Mouse (Mus musculus): ENCODE data around the gene Gm5622. TPM values are rescaled to one million over a fixed set of nuclear protein-coding genes. Genes with fewer than 3 reads are reported as not detected.
"Not testable (repeated sequence)": the region's sequence is repeated elsewhere in the genome, so short reads cannot be mapped to it uniquely, and the experiment has no call there.

Gm5622 gene
- polyA plus RNA-seq (2012), result not detected in 2 replicates

- no peaks in the 10 kb centered on the region for H3K9me3 ChIP-seq (ENCODE audit: control insufficient read depth, low read length)
- H3K4me3 ChIP-seq (replicated peaks), result no peak within 1 kb of the TSS
- H3K36me3 ChIP-seq (ENCODE audit: control insufficient read depth), result no peaks in the 10 kb centered on the region
- no peaks in the 10 kb centered on the region for H3K27me3 ChIP-seq (ENCODE audit: control insufficient read depth)
- no peak for TF ChIP-seq TAL1 (IDR thresholded peaks at IDR 0.05; ENCODE audit: low read length)
- TF ChIP-seq GATA1 (IDR thresholded peaks at IDR 0.05; ENCODE audit: low read length), result no peak
- H3K4me1 ChIP-seq (ENCODE audit: control insufficient read depth), result no peaks in the 10 kb centered on the region
These were observed at the start of gene Gm5622 for GRCm38 (mm10) chr14:51552490-51552889. Gene Gm5622, plus strand, starts transcription at chr14:51552790.

GRCm38 (mm10) chr14:51507416-51507815 lies 45.2 kb upstream of the Gm5622 start:
- TF ChIP-seq GATA1 (IDR thresholded peaks at IDR 0.05; ENCODE audit: low read length) (no peak), TAL1 (IDR thresholded peaks at IDR 0.05; ENCODE audit: low read length) (no peak)
- no peaks in the 10 kb centered on the region for H3K27me3 ChIP-seq (ENCODE audit: control insufficient read depth)

GRCm38 (mm10) chr14:51573963-51574362 lies 21.4 kb downstream of the Gm5622 start, which contains the start of gene Gm17175:
Gene Gm17175, minus strand, starts transcription at chr14:51574063.
- H3K4me1 ChIP-seq (ENCODE audit: control insufficient read depth); H3K4me3 ChIP-seq (replicated peaks); H3K9me3 ChIP-seq (ENCODE audit: control insufficient read depth, low read length); H3K27me3 ChIP-seq (ENCODE audit: control insufficient read depth); H3K36me3 ChIP-seq (ENCODE audit: control insufficient read depth): not testable (repeated sequence)

More at GRCm38 (mm10) chr14:51507416-51507815, 45.2 kb upstream of the Gm5622 start:
- Histone ChIP-seq H3K9me3 (ENCODE audit: control insufficient read depth, low read length) (0 out of 2 replicates have a peak, but pooled peaks cover 3% of the 10 kb centered on the region), H3K4me3 (replicated peaks) (no peak overlapping the region), H3K36me3 (ENCODE audit: control insufficient read depth) (no peaks in the 10 kb centered on the region), H3K4me1 (ENCODE audit: control insufficient read depth) (no peaks in the 10 kb centered on the region)

GRCm38 (mm10) chr14:51592039-51592438 lies 39.4 kb downstream of the Gm5622 start, which contains the start of gene Gm17174:
Gene Gm17174, minus strand, starts transcription at chr14:51592139.
- not testable (repeated sequence) for H3K4me3 ChIP-seq (replicated peaks); H3K36me3 ChIP-seq (ENCODE audit: control insufficient read depth); H3K4me1 ChIP-seq (ENCODE audit: control insufficient read depth); H3K9me3 ChIP-seq (ENCODE audit: control insufficient read depth, low read length); H3K27me3 ChIP-seq (ENCODE audit: control insufficient read depth)

- Histone ChIP-seq H3K36me3 (ENCODE audit: control insufficient read depth) (no peaks in the 10 kb centered on the region), H3K4me3 (replicated peaks) (no peak within 1 kb of the TSS), H3K4me1 (ENCODE audit: control insufficient read depth) (no peaks in the 10 kb centered on the region), H3K27me3 (ENCODE audit: control insufficient read depth) (no peaks in the 10 kb centered on the region), H3K9me3 (ENCODE audit: control insufficient read depth, low read length) (no peaks in the 10 kb centered on the region)
- TF ChIP-seq TAL1 (IDR thresholded peaks at IDR 0.05; ENCODE audit: low read length) (no peak), GATA1 (IDR thresholded peaks at IDR 0.05; ENCODE audit: low read length) (no peak)
These were observed 58.6 kb downstream of the Gm5622 start, which contains the start of gene Gm17078 for GRCm38 (mm10) chr14:51611210-51611609. Gene Gm17078, minus strand, starts transcription at chr14:51611310.

- H3K9me3 ChIP-seq (ENCODE audit: control insufficient read depth, low read length); H3K4me3 ChIP-seq (replicated peaks); H3K36me3 ChIP-seq (ENCODE audit: control insufficient read depth); H3K4me1 ChIP-seq (ENCODE audit: control insufficient read depth); H3K27me3 ChIP-seq (ENCODE audit: control insufficient read depth): not testable (repeated sequence)
These were observed 79.8 kb downstream of the Gm5622 start for GRCm38 (mm10) chr14:51632426-51632825.

GRCm38 (mm10) chr14:51635566-51635965 lies 83.0 kb downstream of the Gm5622 start, which contains the start of gene Gm4181:
Gene Gm4181, minus strand, starts transcription at chr14:51635666.
- not testable (repeated sequence) for H3K4me3 ChIP-seq (replicated peaks)

GRCm38 (mm10) chr14:51677269-51677668 lies 124.7 kb downstream of the Gm5622 start:
- TF ChIP-seq GATA1 (IDR thresholded peaks at IDR 0.05; ENCODE audit: low read length) (no peak), TAL1 (IDR thresholded peaks at IDR 0.05; ENCODE audit: low read length) (no peak)
- no peaks in the 10 kb centered on the region for H3K36me3 ChIP-seq (ENCODE audit: control insufficient read depth)
- no peaks in the 10 kb centered on the region for H3K9me3 ChIP-seq (ENCODE audit: control insufficient read depth, low read length)
- H3K4me1 ChIP-seq (ENCODE audit: control insufficient read depth), result no peaks in the 10 kb centered on the region
- H3K27me3 ChIP-seq (ENCODE audit: control insufficient read depth), result no peaks in the 10 kb centered on the region
- no peak overlapping the region for H3K4me3 ChIP-seq (replicated peaks)

More at GRCm38 (mm10) chr14:51635566-51635965, 83.0 kb downstream of the Gm5622 start, which contains the start of gene Gm4181:
- not testable (repeated sequence) for H3K36me3 ChIP-seq (ENCODE audit: control insufficient read depth); H3K9me3 ChIP-seq (ENCODE audit: control insufficient read depth, low read length); H3K4me1 ChIP-seq (ENCODE audit: control insufficient read depth); H3K27me3 ChIP-seq (ENCODE audit: control insufficient read depth)

GRCm38 (mm10) chr14:51695368-51695767 lies 142.8 kb downstream of the Gm5622 start, which contains the start of gene Gm17079:
Gene Gm17079, minus strand, starts transcription at chr14:51695468.
- H3K27me3 ChIP-seq (ENCODE audit: control insufficient read depth); H3K9me3 ChIP-seq (ENCODE audit: control insufficient read depth, low read length); H3K4me3 ChIP-seq (replicated peaks); H3K36me3 ChIP-seq (ENCODE audit: control insufficient read depth); H3K4me1 ChIP-seq (ENCODE audit: control insufficient read depth): not testable (repeated sequence)

Other genes starting within 250 kb of the Gm5622 start
- gene Gm7247, start 191.0 kb upstream of the Gm5622 start, polyA plus RNA-seq (2012), result not detected in 2 replicates
- gene Vmn2r88, start 142.0 kb upstream of the Gm5622 start, polyA plus RNA-seq (2012), result not detected in 2 replicates
- gene Vmn2r89, start 100.9 kb upstream of the Gm5622 start, polyA plus RNA-seq (2012), result not detected in 2 replicates
- gene Gm17175, start 21.3 kb downstream of the Gm5622 start, polyA plus RNA-seq (2012), result not detected in 2 replicates
- not detected in 2 replicates for gene Gm17174, start 39.3 kb downstream of the Gm5622 start, polyA plus RNA-seq (2012)
- not detected in 2 replicates for gene Gm17078, start 58.5 kb downstream of the Gm5622 start, polyA plus RNA-seq (2012)
- not detected in 2 replicates for gene Gm4181, start 82.9 kb downstream of the Gm5622 start, polyA plus RNA-seq (2012)
- gene Gm17079, start 142.7 kb downstream of the Gm5622 start, polyA plus RNA-seq (2012), result not detected in 2 replicates
- gene Gm5800, start 164.4 kb downstream of the Gm5622 start, polyA plus RNA-seq (2012), result not detected in 2 replicates
- gene Ang4, start 220.8 kb downstream of the Gm5622 start, polyA plus RNA-seq (2012), result not detected in 2 replicates
- not detected in 2 replicates for gene AY358078, start 247.3 kb downstream of the Gm5622 start, polyA plus RNA-seq (2012)